Mouse (Mus musculus) stomach, postnatal 0 days (tissue): ENCODE data around the gene Spem2. TPM values are rescaled to one million over a fixed set of nuclear protein-coding genes. Genes with fewer than 3 reads are reported as not detected.
A peak's percentile ranks its signal among the peaks of the same experiment; 100 is the strongest.

Experiments used
- ATAC-seq: fragments of 200-750 bp; cut with Nextera tagmentation; 2 replicates; pipeline ENCODE4 v1.8.0; 2017; ENCODE audit not compliant: low FRiP score, low TSS enrichment
- DNase-seq: peaks from one replicate; pipeline ENCODE4 v3.0.0-alpha.2; 2016; ENCODE audit warnings: low spot score
- H3K27ac ChIP-seq: fragments of 300-500 bp; sonication (generic); replicated peaks from 2 replicates; pipeline ENCODE4 v1.5.1; 2014; ENCODE audit warnings: mild to moderate bottlenecking, control low read depth
- H3K27me3 ChIP-seq: fragments of 300-500 bp; sonication (generic); 2 replicates; pipeline ENCODE4 v1.6.1; 2014; ENCODE audit warnings: low read length; ENCODE audit not compliant: control insufficient read depth, insufficient read depth
- H3K36me3 ChIP-seq: fragments of 300-500 bp; sonication (generic); 2 replicates; pipeline ENCODE4 v1.6.1; 2014; ENCODE audit warnings: low read length, mixed read lengths; ENCODE audit not compliant: control insufficient read depth, insufficient read depth
- H3K4me1 ChIP-seq: fragments of 300-500 bp; sonication (generic); replicated peaks from 2 replicates; pipeline ENCODE4 v1.6.1; 2014; ENCODE audit warnings: antibody characterized with exemption; ENCODE audit not compliant: control insufficient read depth, insufficient read depth
- H3K4me2 ChIP-seq: fragments of 300-500 bp; sonication (generic); replicated peaks from 2 replicates; pipeline ENCODE4 v1.6.1; 2014; ENCODE audit warnings: low read depth, mild to moderate bottlenecking, control low read depth, moderate library complexity
- H3K4me3 ChIP-seq: fragments of 300-500 bp; sonication (generic); 2 replicates; pipeline ENCODE4 v1.5.1; 2014; ENCODE audit warnings: low read depth, low read length, control low read depth
- H3K9ac ChIP-seq: fragments of 300-500 bp; sonication (generic); 2 replicates; pipeline ENCODE4 v1.6.1; 2014; ENCODE audit warnings: mild to moderate bottlenecking, low read length, control low read depth, mixed read lengths
- H3K9me3 ChIP-seq: fragments of 300-500 bp; sonication (generic); 2 replicates; pipeline ENCODE4 v1.6.1; 2016; ENCODE audit warnings: low read length; ENCODE audit not compliant: control insufficient read depth
- CTCF ChIP-seq: IDR thresholded peaks from 2 replicates; pipeline ENCODE4 v1.5.1; 2016; ENCODE audit warnings: antibody characterized with exemption, low read depth, mild to moderate bottlenecking, moderate library complexity
- EP300 ChIP-seq: optimal IDR thresholded peaks from 2 replicates; pipeline ENCODE3; 2016; ENCODE audit warnings: antibody characterized with exemption
- WGBS: fragments of 180-500 bp; shearing (Covaris S2); extraction: QIAGEN DNeasy Blood & Tissue Kit; methylation state at CpG from one replicate; pipeline ENCODE4 v1.1.7; 2014; 5-methylcytosine and 5-hydroxymethylcytosine counted together
- polyA plus RNA-seq: library from polyadenylated mRNA; unstranded; fragments of >200 nt; fragmentation: Nextera tagmentation; extraction: Ambion mirVana; gene quantifications from 2 replicates; pipeline ENCODE4 v1.2.1, GENCODE M21; 2015

Spem2 gene
- polyA plus RNA-seq, 1 experiment from 2014 or later = not detected

- Histone ChIP-seq H3K4me2 (no peak overlapping the region), H3K9me3 (no peaks in the 10 kb centered on the region), H3K27ac (no peak overlapping the region), H3K36me3 (no peaks in the 10 kb centered on the region; the same call in 1 of the 2 replicates), H3K9ac (no peak overlapping the region), H3K4me3 (no peak overlapping the region), H3K27me3 (no peaks in the 10 kb centered on the region), H3K4me1 (no peaks in the 10 kb centered on the region)
- whole genome bisulfite sequencing = 62% methylated on average over 5 of the region's 5 CpGs
- ATAC-seq = no peak
- DNase-seq = no peak
- TF ChIP-seq CTCF = no peak
- no peak for TF ChIP-seq EP300
These were observed 43.3 kb downstream of the Spem2 start for GRCm38 (mm10) chr11:69774961-69775360.

- Histone ChIP-seq H3K27ac (peak overlapping the region; percentile 95), H3K36me3 (no peaks in the 10 kb centered on the region), H3K9ac (peak overlapping the region; percentile 95; the same call in 1 of the 2 replicates), H3K4me1 (peaks cover 4% of the 10 kb centered on the region), H3K4me2 (peak overlapping the region; percentile 78), H3K9me3 (no peaks in the 10 kb centered on the region), H3K4me3 (peak overlapping the region; percentile 93; the same call in 1 of the 2 replicates), H3K27me3 (no peaks in the 10 kb centered on the region)
- ATAC-seq (no peak), DNase-seq (no peak)
- TF ChIP-seq EP300 = no peak
- TF ChIP-seq CTCF = no peak
- 43% methylated on average over 4 of the region's 4 CpGs for WGBS
These were observed 50.7 kb downstream of the Spem2 start for GRCm38 (mm10) chr11:69767625-69767909.

GRCm38 (mm10) chr11:69766872-69767624 is 51.2 kb downstream of the Spem2 start:
- TF ChIP-seq EP300 (no peak), CTCF (no peak)
- Histone ChIP-seq H3K4me3 (peak overlapping the region; percentile 93), H3K4me1 (peaks cover 4% of the 10 kb centered on the region), H3K9me3 (no peaks in the 10 kb centered on the region), H3K27me3 (no peaks in the 10 kb centered on the region), H3K9ac (peak overlapping the region; percentile 95), H3K36me3 (no peaks in the 10 kb centered on the region), H3K27ac (peak overlapping the region; percentile 95), H3K4me2 (peak overlapping the region; percentile 78)
- DNase-seq = no peak
- ATAC-seq = 0 out of 2 replicates have a peak, but pooled peaks have one; percentile 21
- 41% methylated on average over 13 of the region's 13 CpGs for WGBS

Other genes starting within 250 kb of the Spem2 start
- 8.7 and 9.0 TPM in 2 replicates for gene Wrap53, start 238.2 kb downstream of the Spem2 start, polyA plus RNA-seq
- 45.0 and 51.4 TPM in 2 replicates for gene Trp53, start 238.1 kb downstream of the Spem2 start, polyA plus RNA-seq
- gene Atp1b2, start 212.5 kb downstream of the Spem2 start, polyA plus RNA-seq = 5.3 and 7.2 TPM in 2 replicates
- not detected in 2 replicates for gene Shbg, start 200.6 kb downstream of the Spem2 start, polyA plus RNA-seq
- gene Sat2, start 196.4 kb downstream of the Spem2 start, polyA plus RNA-seq = 14.4 and 15.5 TPM in 2 replicates
- 10.8 and 11.6 TPM in 2 replicates for gene Fxr2, start 185.5 kb downstream of the Spem2 start, polyA plus RNA-seq
- 7.7 and 7.9 TPM in 2 replicates for gene Sox15, start 163.2 kb downstream of the Spem2 start, polyA plus RNA-seq
- gene Mpdu1, start 155.8 kb downstream of the Spem2 start, polyA plus RNA-seq = 69.1 and 72.6 TPM in 2 replicates
- 16.7 and 17.9 TPM in 2 replicates for gene Cd68, start 152.3 kb downstream of the Spem2 start, polyA plus RNA-seq
- gene Eif4a1, start 146.0 kb downstream of the Spem2 start, polyA plus RNA-seq = 339 and 351 TPM in 2 replicates
- gene Senp3, start 136.4 kb downstream of the Spem2 start, polyA plus RNA-seq = 30.5 and 32.4 TPM in 2 replicates
- gene Tnfsf13, start 132.7 kb downstream of the Spem2 start, polyA plus RNA-seq = 0.50 and 0.75 TPM in 2 replicates
- 6.9 and 9.7 TPM in 2 replicates for gene Tnfsf12, start 122.6 kb downstream of the Spem2 start, polyA plus RNA-seq
- 4.1 and 4.2 TPM in 2 replicates for gene Tnfsfm13, start 122.4 kb downstream of the Spem2 start, polyA plus RNA-seq
- gene Polr2a, start 59.8 kb downstream of the Spem2 start, polyA plus RNA-seq = 7.9 and 9.0 TPM in 2 replicates
- gene Slc35g3, start 56.5 kb downstream of the Spem2 start, polyA plus RNA-seq = 0.11 TPM in 1 of 2 replicates, not detected in the other
- 2.6 and 2.7 TPM in 2 replicates for gene Zbtb4, start 52.6 kb downstream of the Spem2 start, polyA plus RNA-seq
- gene Chrnb1, start 22.5 kb downstream of the Spem2 start, polyA plus RNA-seq = 4.3 and 5.0 TPM in 2 replicates
- gene Fgf11, start 16.6 kb downstream of the Spem2 start, polyA plus RNA-seq = 0.67 and 0.90 TPM in 2 replicates
- 28.4 and 34.4 TPM in 2 replicates for gene Tmem102, start 12.8 kb downstream of the Spem2 start, polyA plus RNA-seq
- not detected in 2 replicates for gene Gm39566, start 3.2 kb downstream of the Spem2 start, polyA plus RNA-seq
- not detected in 2 replicates for gene Spem1, start 3.7 kb upstream of the Spem2 start, polyA plus RNA-seq
- 2.5 and 2.7 TPM in 2 replicates for gene Nlgn2, start 19.3 kb upstream of the Spem2 start, polyA plus RNA-seq
- 329 and 366 TPM in 2 replicates for gene Tmem256, start 20.0 kb upstream of the Spem2 start, polyA plus RNA-seq
- 54.4 and 58.4 TPM in 2 replicates for gene Plscr3, start 27.9 kb upstream of the Spem2 start, polyA plus RNA-seq
- 12.3 TPM in 2 replicates for gene Tnk1, start 40.3 kb upstream of the Spem2 start, polyA plus RNA-seq
- 0.25 and 0.54 TPM in 2 replicates for gene Tmem95, start 59.6 kb upstream of the Spem2 start, polyA plus RNA-seq
- gene Kctd11, start 62.9 kb upstream of the Spem2 start, polyA plus RNA-seq = 15.9 and 18.1 TPM in 2 replicates
- 0.70 and 0.71 TPM in 2 replicates for gene Acap1, start 77.1 kb upstream of the Spem2 start, polyA plus RNA-seq
- gene 2810408A11Rik, start 82.5 kb upstream of the Spem2 start, polyA plus RNA-seq = 5.6 and 5.9 TPM in 2 replicates
- 2.3 and 3.9 TPM in 2 replicates for gene Neurl4, start 82.6 kb upstream of the Spem2 start, polyA plus RNA-seq
- 40.6 and 43.3 TPM in 2 replicates for gene Gps2, start 95.4 kb upstream of the Spem2 start, polyA plus RNA-seq
- gene Eif5a, start 103.5 kb upstream of the Spem2 start, polyA plus RNA-seq = 1,169 and 1,205 TPM in 2 replicates
- 1.4 and 1.7 TPM in 2 replicates for gene Ybx2, start 117.3 kb upstream of the Spem2 start, polyA plus RNA-seq
- gene Slc2a4, start 129.7 kb upstream of the Spem2 start, polyA plus RNA-seq = 36.4 and 40.5 TPM in 2 replicates
- gene Cldn7, start 146.3 kb upstream of the Spem2 start, polyA plus RNA-seq = 119 and 125 TPM in 2 replicates
- gene Ctdnep1, start 162.7 kb upstream of the Spem2 start, polyA plus RNA-seq = 13.1 and 14.9 TPM in 2 replicates
- gene Elp5, start 164.1 kb upstream of the Spem2 start, polyA plus RNA-seq = 73.1 and 73.4 TPM in 2 replicates
- 536 and 544 TPM in 2 replicates for gene Gabarap, start 172.7 kb upstream of the Spem2 start, polyA plus RNA-seq
- 34.4 and 38.5 TPM in 2 replicates for gene Phf23, start 177.3 kb upstream of the Spem2 start, polyA plus RNA-seq
- gene Dvl2, start 182.1 kb upstream of the Spem2 start, polyA plus RNA-seq = 9.8 and 11.1 TPM in 2 replicates
- gene Acadvl, start 196.9 kb upstream of the Spem2 start, polyA plus RNA-seq = 136 and 143 TPM in 2 replicates
- gene Dlg4, start 198.5 kb upstream of the Spem2 start, polyA plus RNA-seq = 2.6 and 3.9 TPM in 2 replicates
- 0.70 and 0.83 TPM in 2 replicates for gene Asgr1, start 235.6 kb upstream of the Spem2 start, polyA plus RNA-seq